Mouse (Mus musculus): ENCODE data around the gene Fbrsl1.

- TF ChIP-seq CTCF (IDR thresholded peaks at IDR 0.05; ENCODE audit: low read depth, low read length) (no peak), POLR2A (IDR thresholded peaks at IDR 0.05; ENCODE audit: insufficient read depth, low read length) (no peak)
Measured at GRCm38 (mm10) chr5:110466531-110467424, 18.5 kb upstream of the Fbrsl1 start.
